Mouse (Mus musculus): ENCODE data around the gene Ighmbp2.

GRCm38 (mm10) chr19:3319341-3319740 is 36.5 kb upstream of the Ighmbp2 start:
- no peak for TF ChIP-seq CTCF (IDR thresholded peaks at IDR 0.05; ENCODE audit: low read depth)
- no peak for TF ChIP-seq EP300 (IDR thresholded peaks at IDR 0.05; ENCODE audit: low read depth)
